Mouse (Mus musculus) testis, postnatal 10 days (tissue): Measurements from ENCODE around the gene Alad.
A peak's percentile ranks its signal among the peaks of the same experiment; 100 is the strongest.
"Not testable (repeated sequence)": the region's sequence is repeated elsewhere in the genome, so short reads cannot be mapped to it uniquely, and the experiment has no call there.

Experiments used
- DNase-seq: peaks from one replicate; pipeline ENCODE4 v3.0.0; 2021; ENCODE audit warnings: low spot score

The Alad gene

GRCm38 (mm10) chr4:62486162-62486696, 33.5 kb downstream of the Alad start:
- no peak for DNase-seq

GRCm38 (mm10) chr4:62485450-62486161, 34.1 kb downstream of the Alad start:
- DNase-seq, result no peak

- DNase-seq, result no peak
Observed at GRCm38 (mm10) chr4:62484928-62485327, 34.8 kb downstream of the Alad start.

GRCm38 (mm10) chr4:62480709-62481605, 38.8 kb downstream of the Alad start:
- no peak for DNase-seq

- DNase-seq, result peak; percentile 70
Observed at GRCm38 (mm10) chr4:62479937-62480708, 39.6 kb downstream of the Alad start, which contains the start of gene Bspry. TSS of gene Bspry (plus strand) at chr4:62480053.

- DNase-seq, result not testable (repeated sequence)
Observed at GRCm38 (mm10) chr4:62479593-62479936, 40.2 kb downstream of the Alad start.

- DNase-seq, result no peak
Observed at GRCm38 (mm10) chr4:62477542-62478244, 42.0 kb downstream of the Alad start.

- no peak for DNase-seq
Observed at GRCm38 (mm10) chr4:62475793-62476192, 43.9 kb downstream of the Alad start.

- DNase-seq, result no peak
Observed at GRCm38 (mm10) chr4:62475131-62475530, 44.6 kb downstream of the Alad start.

- DNase-seq, result no peak
Observed at GRCm38 (mm10) chr4:62472071-62472470, 47.6 kb downstream of the Alad start.

- DNase-seq, result peak; percentile 91
Observed at GRCm38 (mm10) chr4:62470598-62471051, 49.1 kb downstream of the Alad start, which contains the start of gene Wdr31. TSS of gene Wdr31 (minus strand) at chr4:62470896.

- no peak for DNase-seq
Observed at GRCm38 (mm10) chr4:62468158-62468557, 51.6 kb downstream of the Alad start.

- DNase-seq, result no peak
Observed at GRCm38 (mm10) chr4:62463124-62463523, 56.6 kb downstream of the Alad start.

GRCm38 (mm10) chr4:62460348-62460747, 59.4 kb downstream of the Alad start:
- DNase-seq, result no peak
